Mouse (Mus musculus): ENCODE measurements around the gene Anxa9. TPM values are rescaled to one million over a fixed set of nuclear protein-coding genes. Genes with fewer than 3 reads are reported as not detected.

The Anxa9 gene
- polyA plus RNA-seq, 1 experiment = 1.2 TPM

- TF ChIP-seq CTCF (IDR thresholded peaks at IDR 0.05; ENCODE audit: borderline replicate concordance, insufficient read depth, low read depth, low read length) (peak; percentile 51; the same call in 1 of the 2 replicates), POLR2A (IDR thresholded peaks at IDR 0.05; ENCODE audit: borderline replicate concordance, insufficient read depth, low read length) (no peak)
- Histone ChIP-seq H3K4me1 (ENCODE audit: control insufficient read depth, insufficient read depth, low read length) (no peaks in the 10 kb centered on the region), H3K27ac (ENCODE audit: insufficient read depth, low read length) (no peak overlapping the region), H3K27me3 (ENCODE audit: control insufficient read depth, insufficient read depth, low read length) (no peaks in the 10 kb centered on the region), H3K4me3 (replicated peaks; ENCODE audit: insufficient read depth, low read depth, low read length) (no peak overlapping the region)
- WGBS = 63% methylated on average over 9 of the region's 9 CpGs
- DNase-seq = peak; percentile 71 to 76
Measured at GRCm38 (mm10) chr3:95310968-95311882, 4.2 kb upstream of the Anxa9 start.

- TF ChIP-seq CTCF (IDR thresholded peaks at IDR 0.05; ENCODE audit: borderline replicate concordance, insufficient read depth, low read depth, low read length) (no peak), POLR2A (IDR thresholded peaks at IDR 0.05; ENCODE audit: borderline replicate concordance, insufficient read depth, low read length) (no peak)
- WGBS = 65% methylated on average over 3 of the region's 3 CpGs
- no peak overlapping the region for H3K27ac ChIP-seq (ENCODE audit: insufficient read depth, low read length)
- H3K4me1 ChIP-seq (ENCODE audit: control insufficient read depth, insufficient read depth, low read length) = no peaks in the 10 kb centered on the region
- H3K4me3 ChIP-seq (replicated peaks; ENCODE audit: insufficient read depth, low read depth, low read length) = no peak overlapping the region
- no peak for DNase-seq
- no peaks in the 10 kb centered on the region for H3K27me3 ChIP-seq (ENCODE audit: control insufficient read depth, insufficient read depth, low read length)
Measured at GRCm38 (mm10) chr3:95310496-95310895, 3.5 kb upstream of the Anxa9 start.

- Histone ChIP-seq H3K4me1 (ENCODE audit: control insufficient read depth, insufficient read depth, low read length) (no peaks in the 10 kb centered on the region), H3K4me3 (replicated peaks; ENCODE audit: insufficient read depth, low read depth, low read length) (no peak overlapping the region), H3K27me3 (ENCODE audit: control insufficient read depth, insufficient read depth, low read length) (no peaks in the 10 kb centered on the region), H3K27ac (ENCODE audit: insufficient read depth, low read length) (no peak overlapping the region)
- WGBS = 91% methylated on average over 4 of the region's 4 CpGs
- no peak for TF ChIP-seq CTCF (IDR thresholded peaks at IDR 0.05; ENCODE audit: borderline replicate concordance, insufficient read depth, low read depth, low read length)
- TF ChIP-seq POLR2A (IDR thresholded peaks at IDR 0.05; ENCODE audit: borderline replicate concordance, insufficient read depth, low read length) = no peak
- no peak for DNase-seq
Measured at GRCm38 (mm10) chr3:95306244-95306643, 732 bp downstream of the Anxa9 start.

- no peaks in the 10 kb centered on the region for H3K4me1 ChIP-seq (ENCODE audit: control insufficient read depth, insufficient read depth, low read length)
- TF ChIP-seq CTCF (IDR thresholded peaks at IDR 0.05; ENCODE audit: borderline replicate concordance, insufficient read depth, low read depth, low read length) (no peak), POLR2A (IDR thresholded peaks at IDR 0.05; ENCODE audit: borderline replicate concordance, insufficient read depth, low read length) (no peak)
- H3K27me3 ChIP-seq (ENCODE audit: control insufficient read depth, insufficient read depth, low read length) = no peaks in the 10 kb centered on the region
- 78% methylated on average over 3 of the region's 3 CpGs for WGBS
- DNase-seq = no peak
- H3K4me3 ChIP-seq (replicated peaks; ENCODE audit: insufficient read depth, low read depth, low read length) = no peak overlapping the region
- H3K27ac ChIP-seq (ENCODE audit: insufficient read depth, low read length) = no peak overlapping the region
Measured at GRCm38 (mm10) chr3:95301204-95301796, 5.7 kb downstream of the Anxa9 start.

GRCm38 (mm10) chr3:95298018-95298417, 9.0 kb downstream of the Anxa9 start:
- Histone ChIP-seq H3K27me3 (ENCODE audit: control insufficient read depth, insufficient read depth, low read length) (no peaks in the 10 kb centered on the region), H3K27ac (ENCODE audit: insufficient read depth, low read length) (no peak overlapping the region), H3K4me1 (ENCODE audit: control insufficient read depth, insufficient read depth, low read length) (peaks cover 5% of the 10 kb centered on the region), H3K4me3 (replicated peaks; ENCODE audit: insufficient read depth, low read depth, low read length) (no peak overlapping the region)
- TF ChIP-seq CTCF (IDR thresholded peaks at IDR 0.05; ENCODE audit: borderline replicate concordance, insufficient read depth, low read depth, low read length) = no peak
- no peak for TF ChIP-seq POLR2A (IDR thresholded peaks at IDR 0.05; ENCODE audit: borderline replicate concordance, insufficient read depth, low read length)
- no peak for DNase-seq
- 86% methylated on average over 7 of the region's 7 CpGs for WGBS

GRCm38 (mm10) chr3:95296103-95296469, 10.9 kb downstream of the Anxa9 start:
- no peaks in the 10 kb centered on the region for H3K27me3 ChIP-seq (ENCODE audit: control insufficient read depth, insufficient read depth, low read length)
- H3K4me1 ChIP-seq (ENCODE audit: control insufficient read depth, insufficient read depth, low read length) = peaks cover 5% of the 10 kb centered on the region
- no peak for DNase-seq
- no peak overlapping the region for H3K4me3 ChIP-seq (replicated peaks; ENCODE audit: insufficient read depth, low read depth, low read length)
- TF ChIP-seq POLR2A (IDR thresholded peaks at IDR 0.05; ENCODE audit: borderline replicate concordance, insufficient read depth, low read length) (no peak), CTCF (IDR thresholded peaks at IDR 0.05; ENCODE audit: borderline replicate concordance, insufficient read depth, low read depth, low read length) (peak; percentile 62; the same call in 1 of the 2 replicates)
- H3K27ac ChIP-seq (ENCODE audit: insufficient read depth, low read length) = no peak overlapping the region
- 13% methylated on average over 5 of the region's 5 CpGs for WGBS

- DNase-seq = no peak
- Histone ChIP-seq H3K27me3 (ENCODE audit: control insufficient read depth, insufficient read depth, low read length) (no peaks in the 10 kb centered on the region), H3K27ac (ENCODE audit: insufficient read depth, low read length) (no peak overlapping the region), H3K4me1 (ENCODE audit: control insufficient read depth, insufficient read depth, low read length) (peaks cover 7% of the 10 kb centered on the region), H3K4me3 (replicated peaks; ENCODE audit: insufficient read depth, low read depth, low read length) (no peak overlapping the region)
- 74% methylated on average over 11 of the region's 11 CpGs for WGBS
- no peak for TF ChIP-seq POLR2A (IDR thresholded peaks at IDR 0.05; ENCODE audit: borderline replicate concordance, insufficient read depth, low read length)
- no peak for TF ChIP-seq CTCF (IDR thresholded peaks at IDR 0.05; ENCODE audit: borderline replicate concordance, insufficient read depth, low read depth, low read length)
Measured at GRCm38 (mm10) chr3:95295321-95296102, 11.5 kb downstream of the Anxa9 start.
